Mouse (Mus musculus) G1E-ER4 (cell line): ENCODE results near the gene Tbcb. TPM values are rescaled to one million over a fixed set of nuclear protein-coding genes. Genes with fewer than 3 reads are reported as not detected.

Experiments
- GATA1 ChIP-seq: IDR thresholded peaks from one replicate; pipeline ENCODE4 v1.8.0; 2012; ENCODE audit warnings: low read length, inconsistent platforms
- polyA plus RNA-seq: library from polyadenylated mRNA; stranded (reverse); fragments of >175 nt; gene quantifications from 2 replicates; pipeline ENCODE4 v1.2.3, GENCODE M21; 2012

Tbcb gene
- polyA plus RNA-seq, 1 experiment = 70.9 TPM

GRCm38 (mm10) chr7:30234276-30234858 lies 2.3 kb upstream of the Tbcb start:
- no peak for TF ChIP-seq GATA1

- no peak for TF ChIP-seq GATA1
Observed at GRCm38 (mm10) chr7:30233387-30233786, 1.3 kb upstream of the Tbcb start.

GRCm38 (mm10) chr7:30232631-30233148 lies 618 bp upstream of the Tbcb start:
- no peak for TF ChIP-seq GATA1

- no peak for TF ChIP-seq GATA1
Observed at GRCm38 (mm10) chr7:30231328-30231668, 774 bp downstream of the Tbcb start.

GRCm38 (mm10) chr7:30224206-30224605 lies 7.9 kb downstream of the Tbcb start:
- no peak for TF ChIP-seq GATA1

- TF ChIP-seq GATA1 = no peak
Observed at GRCm38 (mm10) chr7:30222205-30222604, 9.9 kb downstream of the Tbcb start.

- no peak for TF ChIP-seq GATA1
Observed at GRCm38 (mm10) chr7:30221433-30221832, 10.6 kb downstream of the Tbcb start.

- no peak for TF ChIP-seq GATA1
Observed at GRCm38 (mm10) chr7:30220008-30220356, 12.1 kb downstream of the Tbcb start.

- TF ChIP-seq GATA1 = no peak
Observed at GRCm38 (mm10) chr7:30219293-30220007, 12.6 kb downstream of the Tbcb start.

GRCm38 (mm10) chr7:30217277-30217676 lies 14.8 kb downstream of the Tbcb start:
- no peak for TF ChIP-seq GATA1

GRCm38 (mm10) chr7:30216723-30217151 lies 15.3 kb downstream of the Tbcb start:
- no peak for TF ChIP-seq GATA1

GRCm38 (mm10) chr7:30215875-30216274 lies 16.2 kb downstream of the Tbcb start:
- no peak for TF ChIP-seq GATA1

GRCm38 (mm10) chr7:30213881-30214280 lies 18.2 kb downstream of the Tbcb start:
- TF ChIP-seq GATA1 = no peak

GRCm38 (mm10) chr7:30211025-30211424 lies 21.0 kb downstream of the Tbcb start:
- TF ChIP-seq GATA1 = no peak

GRCm38 (mm10) chr7:30205383-30205782 lies 26.7 kb downstream of the Tbcb start:
- no peak for TF ChIP-seq GATA1

GRCm38 (mm10) chr7:30204380-30204779 lies 27.7 kb downstream of the Tbcb start:
- no peak for TF ChIP-seq GATA1
